Mouse (Mus musculus): ENCODE data around the gene Foxc2. TPM values are rescaled to one million over a fixed set of nuclear protein-coding genes. Genes with fewer than 3 reads are reported as not detected.
"Not testable (repeated sequence)": the region's sequence is repeated elsewhere in the genome, so short reads cannot be mapped to it uniquely, and the experiment has no call there.

Gene Foxc2
- polyA plus RNA-seq, 1 experiment from 2014 or later: 3.1 TPM

DNA sequence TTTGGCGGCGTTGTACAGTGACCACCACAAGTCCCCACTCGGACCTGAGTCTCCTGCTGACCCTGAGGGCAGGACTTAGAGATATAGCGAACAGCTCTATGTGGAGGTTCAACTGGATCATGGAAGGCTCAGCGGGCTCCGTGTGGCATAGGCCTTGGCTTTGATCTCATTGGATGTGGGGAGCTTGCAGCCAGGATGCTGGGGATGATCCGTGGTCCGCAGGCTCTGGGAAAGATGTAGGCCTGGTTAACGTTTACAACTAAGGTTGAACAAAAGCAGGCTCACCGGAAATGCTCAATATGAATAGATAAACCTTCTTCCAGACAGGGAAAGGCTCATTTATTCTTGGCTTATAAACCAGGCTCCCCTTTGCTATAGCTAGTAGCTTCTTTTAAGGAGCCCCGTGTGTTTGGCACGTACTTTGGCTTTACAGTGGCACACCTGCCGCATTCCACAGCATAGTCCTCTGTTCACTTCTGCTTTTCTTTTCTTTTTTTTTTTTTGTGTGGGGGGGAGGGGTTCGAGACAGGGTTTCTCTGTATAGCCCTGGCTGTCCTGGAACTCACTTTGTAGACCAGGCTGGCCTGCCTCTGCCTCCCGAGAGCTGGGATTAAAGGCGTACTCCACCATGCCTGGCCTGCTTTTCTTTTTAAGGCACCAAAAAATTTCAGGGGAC lies 13.4 kb downstream of the Foxc2 start:
- H3K27ac ChIP-seq: no peak overlapping the region
- peaks cover 83% of the 10 kb centered on the region for H3K27me3 ChIP-seq (ENCODE audit: control insufficient read depth, insufficient read depth, low read length)
- H3K4me1 ChIP-seq (replicated peaks; ENCODE audit: control insufficient read depth, insufficient read depth, low read length): peaks cover 8% of the 10 kb centered on the region; the same call in 1 of the 2 replicates
- H3K4me2 ChIP-seq (replicated peaks): no peak overlapping the region
- 12% methylated on average over 16 of the region's 16 CpGs for WGBS
- DNase-seq (ENCODE audit: low spot score) (no peak), ATAC-seq (ENCODE audit: low FRiP score) (no peak)
- H3K9me3 ChIP-seq (ENCODE audit: control insufficient read depth, low read length): no peaks in the 10 kb centered on the region
- no peak overlapping the region for H3K9ac ChIP-seq
- no peak overlapping the region for H3K4me3 ChIP-seq (replicated peaks; ENCODE audit: low read length)
- no peaks in the 10 kb centered on the region for H3K36me3 ChIP-seq (replicated peaks; ENCODE audit: control insufficient read depth, insufficient read depth)

DNA sequence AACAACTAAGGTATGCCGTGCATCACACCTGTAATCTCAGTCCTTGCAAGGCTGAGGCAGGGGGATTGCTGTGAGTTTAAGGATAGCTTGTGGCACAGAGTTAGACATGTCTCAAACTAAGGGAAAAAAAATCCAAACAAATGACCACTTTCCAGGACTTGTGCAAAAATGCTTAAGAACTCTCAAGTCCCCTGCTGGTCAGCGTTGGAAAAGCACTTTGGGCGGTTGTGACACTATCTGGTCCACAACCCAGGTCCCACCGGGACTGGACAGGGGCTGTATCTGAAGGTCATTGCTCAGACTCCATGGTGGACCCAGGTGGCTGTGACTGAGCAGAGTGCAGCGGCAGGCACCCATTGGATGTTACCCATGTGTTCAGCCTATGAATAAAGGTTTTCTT lies 14.6 kb downstream of the Foxc2 start:
- no peak for DNase-seq (ENCODE audit: low spot score)
- Histone ChIP-seq H3K36me3 (replicated peaks; ENCODE audit: control insufficient read depth, insufficient read depth) (no peaks in the 10 kb centered on the region), H3K4me1 (replicated peaks; ENCODE audit: control insufficient read depth, insufficient read depth, low read length) (peaks cover 8% of the 10 kb centered on the region; the same call in 1 of the 2 replicates), H3K9me3 (ENCODE audit: control insufficient read depth, low read length) (no peaks in the 10 kb centered on the region), H3K27me3 (ENCODE audit: control insufficient read depth, insufficient read depth, low read length) (peaks cover 71% of the 10 kb centered on the region), H3K4me2 (replicated peaks) (no peak overlapping the region), H3K27ac (no peak overlapping the region), H3K9ac (no peak overlapping the region), H3K4me3 (replicated peaks; ENCODE audit: low read length) (no peak overlapping the region)
- WGBS: 30% methylated on average over 5 of the region's 5 CpGs
- no peak for ATAC-seq (ENCODE audit: low FRiP score)

DNA sequence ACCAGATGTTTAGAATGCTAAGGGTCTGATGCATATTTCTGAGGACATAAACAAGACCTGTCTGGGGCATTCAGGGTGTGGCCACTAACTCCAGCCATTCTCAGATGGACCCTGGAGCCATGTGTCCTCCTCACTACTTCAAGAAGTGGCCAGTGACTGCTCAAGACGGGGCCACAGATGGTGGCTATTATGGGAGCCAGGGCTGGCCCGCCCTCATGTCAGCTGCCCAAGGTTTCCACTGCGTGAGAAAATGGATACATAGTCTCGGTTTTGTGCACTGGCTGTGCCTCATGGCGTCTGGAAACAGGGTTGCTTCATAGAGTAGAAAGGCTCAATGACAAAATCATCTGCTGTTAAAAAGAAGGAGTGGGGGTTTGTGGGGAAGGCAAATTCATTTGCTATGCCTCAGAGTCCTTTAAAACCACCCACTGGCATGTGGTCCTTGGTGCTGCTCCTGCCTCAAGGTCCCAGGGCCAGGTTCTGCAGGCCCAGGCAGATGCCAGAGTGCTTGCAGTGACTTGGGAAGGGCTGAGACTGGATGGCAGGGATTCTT lies 17.1 kb downstream of the Foxc2 start:
- no peak for ATAC-seq (ENCODE audit: low FRiP score)
- no peak overlapping the region for H3K4me3 ChIP-seq (replicated peaks; ENCODE audit: low read length)
- no peak overlapping the region for H3K9ac ChIP-seq
- peaks cover 4% of the 10 kb centered on the region; the same call in 1 of the 2 replicates for H3K9me3 ChIP-seq (ENCODE audit: control insufficient read depth, low read length)
- WGBS: 66% methylated on average over 5 of the region's 5 CpGs
- peaks cover 5% of the 10 kb centered on the region; the same call in 1 of the 2 replicates for H3K4me1 ChIP-seq (replicated peaks; ENCODE audit: control insufficient read depth, insufficient read depth, low read length)
- no peak overlapping the region for H3K4me2 ChIP-seq (replicated peaks)
- no peak for DNase-seq (ENCODE audit: low spot score)
- no peaks in the 10 kb centered on the region for H3K36me3 ChIP-seq (replicated peaks; ENCODE audit: control insufficient read depth, insufficient read depth)
- H3K27ac ChIP-seq: no peak overlapping the region
- peaks cover 46% of the 10 kb centered on the region for H3K27me3 ChIP-seq (ENCODE audit: control insufficient read depth, insufficient read depth, low read length)

DNA sequence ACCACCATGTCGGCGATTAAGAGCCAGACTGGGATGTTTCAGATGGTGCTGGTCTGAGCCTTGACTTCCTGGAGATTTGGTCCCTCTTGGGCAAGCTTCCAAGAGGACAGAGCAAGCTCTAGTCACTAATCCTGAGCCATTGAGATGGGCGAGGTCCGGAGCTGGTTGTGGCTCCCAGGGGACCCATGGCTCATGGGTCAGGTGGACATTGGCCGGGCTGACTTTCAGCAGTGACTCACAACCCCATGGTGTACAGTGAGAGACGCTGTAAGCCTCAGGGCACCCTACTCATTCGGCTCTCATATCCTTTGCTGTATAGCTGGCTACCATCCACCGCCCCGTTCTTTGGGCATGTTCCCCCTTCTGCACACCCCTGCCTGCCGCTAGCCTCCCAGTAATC lies 18.1 kb downstream of the Foxc2 start:
- peaks cover 36% of the 10 kb centered on the region for H3K27me3 ChIP-seq (ENCODE audit: control insufficient read depth, insufficient read depth, low read length)
- WGBS: 91% methylated on average over 10 of the region's 10 CpGs
- ATAC-seq (ENCODE audit: low FRiP score): no peak

DNA sequence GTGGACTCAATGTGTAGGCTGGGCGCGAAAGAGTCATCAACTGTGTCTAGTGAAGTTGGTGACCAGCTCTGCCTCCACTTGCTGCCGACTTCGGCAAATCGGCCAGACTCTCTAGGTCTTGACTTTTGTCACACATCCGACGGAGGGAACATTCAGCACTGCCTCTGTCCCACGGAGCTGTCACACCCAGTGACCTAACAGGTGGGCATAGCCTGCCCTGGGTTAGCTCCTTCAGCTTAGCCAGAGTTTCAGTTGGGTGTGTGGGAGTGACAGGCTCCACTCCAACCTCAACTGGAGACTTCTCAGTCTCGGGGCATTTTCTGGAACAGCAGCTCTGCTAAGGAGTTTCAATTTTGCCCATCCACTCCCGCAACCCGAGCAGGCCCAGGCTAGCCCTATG lies 18.5 kb downstream of the Foxc2 start:
- 92% methylated on average over 11 of the region's 11 CpGs for WGBS
- no peaks in the 10 kb centered on the region for H3K4me1 ChIP-seq (replicated peaks; ENCODE audit: control insufficient read depth, insufficient read depth, low read length)
- H3K9ac ChIP-seq: no peak overlapping the region

More for the DNA sequence above, 18.1 kb downstream of the Foxc2 start:
- no peak overlapping the region for H3K27ac ChIP-seq
- H3K9me3 ChIP-seq (ENCODE audit: control insufficient read depth, low read length): peaks cover 4% of the 10 kb centered on the region; the same call in 1 of the 2 replicates
- no peak overlapping the region for H3K4me3 ChIP-seq (replicated peaks; ENCODE audit: low read length)
- no peaks in the 10 kb centered on the region for H3K36me3 ChIP-seq (replicated peaks; ENCODE audit: control insufficient read depth, insufficient read depth)
- H3K4me1 ChIP-seq (replicated peaks; ENCODE audit: control insufficient read depth, insufficient read depth, low read length): no peaks in the 10 kb centered on the region
- DNase-seq (ENCODE audit: low spot score): no peak
- H3K4me2 ChIP-seq (replicated peaks): no peak overlapping the region
- H3K9ac ChIP-seq: no peak overlapping the region

DNA sequence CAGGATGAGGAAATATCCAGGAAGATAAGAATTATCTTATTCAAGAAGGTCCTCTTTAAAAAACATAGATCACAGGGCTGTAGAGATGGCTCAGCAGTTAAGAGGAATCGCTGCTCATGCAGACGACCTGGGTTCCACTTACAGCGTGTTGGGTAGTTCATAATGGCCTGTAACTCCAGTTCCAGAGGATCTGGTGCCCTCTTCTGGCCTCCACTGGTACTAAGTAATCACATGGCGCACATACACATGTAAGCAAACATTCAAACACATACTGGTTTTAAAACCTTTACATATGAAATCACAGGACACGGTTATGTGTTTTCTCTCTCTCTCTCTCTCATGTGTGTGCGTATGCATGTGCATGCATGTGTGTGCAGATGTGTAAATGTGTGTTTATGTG lies 20.9 kb downstream of the Foxc2 start:
- Histone ChIP-seq H3K27me3 (ENCODE audit: control insufficient read depth, insufficient read depth, low read length) (peaks cover 9% of the 10 kb centered on the region), H3K36me3 (replicated peaks; ENCODE audit: control insufficient read depth, insufficient read depth) (no peaks in the 10 kb centered on the region), H3K9ac (no peak overlapping the region), H3K27ac (no peak overlapping the region), H3K4me2 (replicated peaks) (no peak overlapping the region), H3K4me3 (replicated peaks; ENCODE audit: low read length) (no peak overlapping the region), H3K9me3 (ENCODE audit: control insufficient read depth, low read length) (peaks cover 4% of the 10 kb centered on the region; the same call in 1 of the 2 replicates), H3K4me1 (replicated peaks; ENCODE audit: control insufficient read depth, insufficient read depth, low read length) (no peaks in the 10 kb centered on the region)
- no peak for DNase-seq (ENCODE audit: low spot score)
- WGBS: 95% methylated on average over 6 of the region's 6 CpGs
- ATAC-seq (ENCODE audit: low FRiP score): no peak

More for the DNA sequence above, 18.5 kb downstream of the Foxc2 start:
- H3K4me2 ChIP-seq (replicated peaks): no peak overlapping the region
- H3K27me3 ChIP-seq (ENCODE audit: control insufficient read depth, insufficient read depth, low read length): peaks cover 32% of the 10 kb centered on the region
- peaks cover 4% of the 10 kb centered on the region; the same call in 1 of the 2 replicates for H3K9me3 ChIP-seq (ENCODE audit: control insufficient read depth, low read length)
- no peak overlapping the region for H3K4me3 ChIP-seq (replicated peaks; ENCODE audit: low read length)
- DNase-seq (ENCODE audit: low spot score): no peak
- no peak overlapping the region for H3K27ac ChIP-seq
- no peaks in the 10 kb centered on the region for H3K36me3 ChIP-seq (replicated peaks; ENCODE audit: control insufficient read depth, insufficient read depth)
- no peak for ATAC-seq (ENCODE audit: low FRiP score)

DNA sequence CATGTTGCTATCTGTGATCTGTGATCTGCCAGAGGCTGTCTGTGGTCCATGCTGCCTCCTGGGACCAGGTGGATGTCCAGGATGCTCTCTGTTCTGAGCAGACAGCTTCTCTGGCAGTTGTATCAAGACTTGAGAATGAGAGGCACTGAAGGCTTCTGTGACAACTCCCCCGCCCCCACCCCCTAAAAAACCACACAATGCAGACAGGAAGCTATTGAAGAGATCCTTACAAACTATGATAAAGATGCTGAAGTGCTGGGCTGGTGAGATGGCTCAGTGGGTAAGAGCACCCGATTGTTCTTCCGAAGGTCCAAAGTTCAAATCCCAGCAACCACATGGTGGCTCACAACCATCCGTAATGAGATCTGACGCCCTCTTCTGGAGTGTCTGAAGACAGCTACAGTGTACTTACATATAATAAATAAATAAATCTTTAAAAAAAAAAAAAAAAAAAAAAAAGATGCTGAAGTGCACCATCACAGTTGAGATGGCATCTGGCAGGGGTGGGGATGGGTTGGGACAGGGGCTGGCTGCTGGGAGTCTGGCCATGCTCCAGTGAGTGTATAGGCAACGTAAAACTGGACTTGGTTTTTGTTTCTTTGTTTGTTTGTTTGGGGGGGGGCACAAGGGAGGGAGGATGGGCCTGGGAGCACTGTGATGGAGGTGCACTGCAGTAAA lies 29.6 kb downstream of the Foxc2 start:
- 90% methylated on average over 4 of the region's 6 CpGs for WGBS
- not testable (repeated sequence) for H3K4me3 ChIP-seq (replicated peaks; ENCODE audit: low read length); ATAC-seq (ENCODE audit: low FRiP score); H3K27ac ChIP-seq; H3K4me2 ChIP-seq (replicated peaks); H3K4me1 ChIP-seq (replicated peaks; ENCODE audit: control insufficient read depth, insufficient read depth, low read length); H3K9ac ChIP-seq; H3K27me3 ChIP-seq (ENCODE audit: control insufficient read depth, insufficient read depth, low read length); DNase-seq (ENCODE audit: low spot score); H3K9me3 ChIP-seq (ENCODE audit: control insufficient read depth, low read length); H3K36me3 ChIP-seq (replicated peaks; ENCODE audit: control insufficient read depth, insufficient read depth)

DNA sequence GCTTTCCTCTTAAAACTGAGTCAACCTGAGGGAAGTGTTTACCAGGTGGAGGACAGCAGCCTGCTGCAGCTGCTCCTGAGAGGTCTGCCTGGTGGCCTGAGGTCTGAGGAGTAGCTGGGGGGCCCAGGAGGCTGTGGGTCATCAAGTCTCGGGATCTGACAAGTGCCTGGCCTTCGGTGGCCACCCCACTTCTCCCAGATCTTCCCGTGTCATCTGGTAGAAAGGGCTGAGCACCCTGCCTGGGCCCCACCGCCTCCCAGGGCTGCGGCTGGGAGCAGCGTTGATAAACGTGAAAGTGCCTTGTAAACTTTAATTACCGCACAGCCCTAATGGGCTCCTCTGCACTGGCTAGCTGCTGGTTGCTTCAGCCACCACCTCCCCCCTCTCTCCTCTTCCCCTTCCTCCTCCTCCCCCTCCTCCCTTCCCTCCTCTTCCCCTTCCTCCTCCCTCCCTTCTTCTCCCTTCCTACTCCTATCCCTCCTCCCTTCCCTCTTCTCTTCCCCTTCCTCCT lies 32.7 kb downstream of the Foxc2 start:
- no peaks in the 10 kb centered on the region for H3K9me3 ChIP-seq (ENCODE audit: control insufficient read depth, low read length)
- ATAC-seq (ENCODE audit: low FRiP score) (no peak), DNase-seq (ENCODE audit: low spot score) (no peak)
- H3K27me3 ChIP-seq (ENCODE audit: control insufficient read depth, insufficient read depth, low read length): no peaks in the 10 kb centered on the region
- H3K4me3 ChIP-seq (replicated peaks; ENCODE audit: low read length): no peak overlapping the region
- WGBS: 52% methylated on average over 8 of the region's 8 CpGs
- H3K4me1 ChIP-seq (replicated peaks; ENCODE audit: control insufficient read depth, insufficient read depth, low read length): no peaks in the 10 kb centered on the region
- H3K36me3 ChIP-seq (replicated peaks; ENCODE audit: control insufficient read depth, insufficient read depth): no peaks in the 10 kb centered on the region
- no peak overlapping the region for H3K9ac ChIP-seq
- H3K4me2 ChIP-seq (replicated peaks): no peak overlapping the region
- H3K27ac ChIP-seq: no peak overlapping the region

DNA sequence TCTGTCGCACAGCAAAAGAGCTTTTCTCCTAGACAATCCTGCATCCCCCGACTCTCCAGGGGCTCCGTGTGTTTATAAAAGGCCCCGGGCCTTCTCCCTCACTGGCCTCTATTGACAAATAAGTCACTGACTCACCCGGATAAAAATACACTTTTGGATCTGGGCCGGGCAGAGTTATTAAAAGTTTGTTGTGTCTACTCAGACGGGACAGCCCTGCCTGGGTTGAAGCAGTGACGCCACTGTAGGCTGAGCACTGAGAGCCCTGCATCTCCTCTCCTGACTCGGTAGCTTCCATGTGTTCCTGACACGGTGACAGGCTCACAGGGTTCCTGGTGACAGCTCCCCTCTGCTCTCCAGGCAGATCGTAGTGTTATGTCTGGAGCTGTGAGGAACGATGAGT lies 36.4 kb downstream of the Foxc2 start:
- no peaks in the 10 kb centered on the region for H3K36me3 ChIP-seq (replicated peaks; ENCODE audit: control insufficient read depth, insufficient read depth)
- no peaks in the 10 kb centered on the region for H3K27me3 ChIP-seq (ENCODE audit: control insufficient read depth, insufficient read depth, low read length)
- no peak overlapping the region for H3K27ac ChIP-seq
- H3K4me3 ChIP-seq (replicated peaks; ENCODE audit: low read length): no peak overlapping the region
- no peaks in the 10 kb centered on the region for H3K9me3 ChIP-seq (ENCODE audit: control insufficient read depth, low read length)
- no peaks in the 10 kb centered on the region for H3K4me1 ChIP-seq (replicated peaks; ENCODE audit: control insufficient read depth, insufficient read depth, low read length)
- no peak for ATAC-seq (ENCODE audit: low FRiP score)
- no peak overlapping the region for H3K4me2 ChIP-seq (replicated peaks)
- WGBS: 69% methylated on average over 12 of the region's 12 CpGs
- no peak for DNase-seq (ENCODE audit: low spot score)
- no peak overlapping the region for H3K9ac ChIP-seq
